In genomic region chr4:141544536-141544935, GRCm38 (mm10) we compare ENCODE assay signal across 8 mouse cellular contexts. TPM values are rescaled to one million over a fixed set of nuclear protein-coding genes. Genes with fewer than 3 reads are reported as not detected.
DNase-seq lines count a peak whose midpoint lies in the region; ATAC-seq and TF ChIP-seq lines count a peak whose summit lies in the region.

No protein-coding gene starts in this region.

- ATAC-seq in heart, embryonic 13.5 days (ENCODE audit: extremely low read depth, insufficient number of reproducible peaks, low FRiP score, low TSS enrichment), result no peak
- ATAC-seq in hindbrain, embryonic 12.5 days (ENCODE audit: low FRiP score), result no peak

- no peak for DNase-seq in heart, adult 9 months (ENCODE audit: low spot score in 2 of 2)
- peak; percentile 41 for DNase-seq in lung, postnatal 36 days
- no peak for DNase-seq in Muller cell, postnatal 12 days (ENCODE audit: inconsistent ontology term)
- DNase-seq in cerebellum, postnatal 25 days, result no peak
- no peak for DNase-seq in layer of hippocampus, postnatal 10 days (ENCODE audit: low spot score in 2 of 2)

- no peaks in the 10 kb centered on the region for H3K36me3 ChIP-seq in heart, embryonic 13.5 days
- peaks cover 3% of the 10 kb centered on the region; the same call in 1 of the 2 replicates for H3K36me3 ChIP-seq in E14TG2a.4 (ENCODE audit: insufficient read depth, low read length)
- H3K36me3 ChIP-seq in hindbrain, embryonic 12.5 days, result no peaks in the 10 kb centered on the region

- no peaks in the 10 kb centered on the region for H3K27me3 ChIP-seq in heart, embryonic 13.5 days (replicated peaks)
- H3K27me3 ChIP-seq in E14TG2a.4 (ENCODE audit: insufficient read depth, low read length), result no peaks in the 10 kb centered on the region
- H3K27me3 ChIP-seq in hindbrain, embryonic 12.5 days, result no peaks in the 10 kb centered on the region

- no peak for TF ChIP-seq CTCF in E14TG2a.4 (conservative IDR thresholded peaks at IDR 0.05; ENCODE audit: low read length)

- peaks cover 26% of the 10 kb centered on the region for H3K4me1 ChIP-seq in heart, embryonic 13.5 days
- peaks cover 36% of the 10 kb centered on the region for H3K4me1 ChIP-seq in E14TG2a.4 (replicated peaks; ENCODE audit: low read depth, low read length)
- H3K4me1 ChIP-seq in hindbrain, embryonic 12.5 days, result peaks cover 30% of the 10 kb centered on the region

- peak overlapping the region; percentile 76 for H3K4me3 ChIP-seq in heart, embryonic 13.5 days
- peak overlapping the region; percentile 92 for H3K4me3 ChIP-seq in E14TG2a.4 (replicated peaks; ENCODE audit: low read length)
- peak overlapping the region; percentile 53; the same call in 1 of the 2 replicates for H3K4me3 ChIP-seq in hindbrain, embryonic 12.5 days

- H3K9me3 ChIP-seq in heart, embryonic 13.5 days, result no peaks in the 10 kb centered on the region
- H3K9me3 ChIP-seq in E14TG2a.4 (ENCODE audit: low read length), result no peaks in the 10 kb centered on the region
- no peaks in the 10 kb centered on the region for H3K9me3 ChIP-seq in hindbrain, embryonic 12.5 days (replicated peaks)

- peak overlapping the region; percentile 97 for H3K4me2 ChIP-seq in heart, embryonic 13.5 days
- peak overlapping the region; percentile 90 for H3K4me2 ChIP-seq in hindbrain, embryonic 12.5 days (replicated peaks)

- H3K27ac ChIP-seq in heart, embryonic 13.5 days (replicated peaks), result peak overlapping the region; percentile 100
- no peak overlapping the region for H3K27ac ChIP-seq in hindbrain, embryonic 12.5 days

- H3K9ac ChIP-seq in heart, embryonic 13.5 days, result peak overlapping the region; percentile 95
- no peak overlapping the region for H3K9ac ChIP-seq in hindbrain, embryonic 12.5 days

- 48% methylated on average over 2 of the region's 2 CpGs for WGBS in heart, embryonic 13.5 days
- 46% methylated on average over 2 of the region's 2 CpGs for WGBS in hindbrain, embryonic 12.5 days

RNA-seq across cellular contexts. Expression of gene Spen, which starts 6.1 kb away (rescaled TPM):
- 5.1 and 6.6 TPM in 2 replicates for polyA plus RNA-seq in heart, embryonic 13.5 days (2015; fragmentation: Nextera tagmentation; extraction: Ambion mirVana)
- polyA plus RNA-seq in hindbrain, embryonic 12.5 days (2016; fragmentation: Nextera tagmentation; extraction: Ambion mirVana), result 21.7 and 23.7 TPM in 2 replicates
- total RNA-seq in layer of hippocampus, postnatal 10 days (2021), result 10 to 100 TPM; 62.9 to 64.5 TPM
